Mouse (Mus musculus) heart, embryonic 11.5 days (tissue): Measurements from ENCODE around the gene She. TPM values are rescaled to one million over a fixed set of nuclear protein-coding genes. Genes with fewer than 3 reads are reported as not detected.

Experiments
- ATAC-seq: fragments of 200-750 bp; cut with Nextera tagmentation; replicated peaks from 2 replicates; pipeline ENCODE4 v1.8.0; 2017; ENCODE audit warnings: moderate library complexity; ENCODE audit not compliant: insufficient number of reproducible peaks, low FRiP score, low TSS enrichment
- H3K27ac ChIP-seq: fragments of 300-500 bp; sonication (generic); 2 replicates; pipeline ENCODE4 v1.5.1; 2014; ENCODE audit warnings: mild to moderate bottlenecking, low read depth, low read length
- H3K27me3 ChIP-seq: fragments of 300-500 bp; sonication (generic); 2 replicates; pipeline ENCODE4 v1.6.1; 2014; ENCODE audit warnings: mild to moderate bottlenecking, low read length, mixed read lengths; ENCODE audit not compliant: control insufficient read depth, insufficient read depth
- H3K36me3 ChIP-seq: fragments of 300-500 bp; sonication (generic); 2 replicates; pipeline ENCODE4 v1.6.1; 2014; ENCODE audit warnings: mild to moderate bottlenecking, low read length, moderate library complexity, mixed read lengths; ENCODE audit not compliant: control insufficient read depth, insufficient read depth
- H3K4me1 ChIP-seq: fragments of 300-500 bp; sonication (generic); 2 replicates; pipeline ENCODE4 v1.6.1; 2014; ENCODE audit warnings: low read length; ENCODE audit not compliant: control insufficient read depth, insufficient read depth
- H3K4me2 ChIP-seq: fragments of 300-500 bp; sonication (generic); 2 replicates; pipeline ENCODE4 v1.6.1; 2014; ENCODE audit warnings: mild to moderate bottlenecking, moderate library complexity
- H3K4me3 ChIP-seq: fragments of 300-500 bp; sonication (generic); 2 replicates; pipeline ENCODE4 v1.5.1; 2014; ENCODE audit warnings: low read depth, low read length
- H3K9ac ChIP-seq: fragments of 300-500 bp; sonication (generic); 2 replicates; pipeline ENCODE4 v1.6.1; 2014; ENCODE audit warnings: mild to moderate bottlenecking, low read depth, low read length, moderate library complexity
- H3K9me3 ChIP-seq: fragments of 300-500 bp; sonication (generic); replicated peaks from 2 replicates; pipeline ENCODE4 v1.6.1; 2016; ENCODE audit warnings: low read length; ENCODE audit not compliant: control insufficient read depth
- WGBS: fragments of 180-500 bp; shearing (Covaris S2); extraction: QIAGEN DNeasy Blood & Tissue Kit; methylation state at CpG from one replicate; pipeline ENCODE4 v1.1.7; 2014; ENCODE audit not compliant: insufficient replicate concordance; 5-methylcytosine and 5-hydroxymethylcytosine counted together
- polyA plus RNA-seq: library from polyadenylated mRNA; unstranded; fragments of >200 nt; fragmentation: Nextera tagmentation; extraction: Ambion mirVana; gene quantifications from 2 replicates; pipeline ENCODE4 v1.2.1, GENCODE M21; 2014

She gene
- polyA plus RNA-seq, 1 experiment from 2014 or later, result 6.9 TPM

GRCm38 (mm10) chr3:89899511-89899908 is 68.3 kb downstream of the She start:
- Histone ChIP-seq H3K4me1 (peaks cover 13% of the 10 kb centered on the region), H3K36me3 (no peaks in the 10 kb centered on the region), H3K27me3 (peaks cover 14% of the 10 kb centered on the region; the same call in 1 of the 2 replicates), H3K9me3 (no peaks in the 10 kb centered on the region), H3K27ac (no peak overlapping the region), H3K9ac (no peak overlapping the region), H3K4me2 (no peak overlapping the region), H3K4me3 (no peak overlapping the region)
- ATAC-seq, result no peak
- WGBS, result 42% methylated on average over 8 of the region's 8 CpGs

DNA sequence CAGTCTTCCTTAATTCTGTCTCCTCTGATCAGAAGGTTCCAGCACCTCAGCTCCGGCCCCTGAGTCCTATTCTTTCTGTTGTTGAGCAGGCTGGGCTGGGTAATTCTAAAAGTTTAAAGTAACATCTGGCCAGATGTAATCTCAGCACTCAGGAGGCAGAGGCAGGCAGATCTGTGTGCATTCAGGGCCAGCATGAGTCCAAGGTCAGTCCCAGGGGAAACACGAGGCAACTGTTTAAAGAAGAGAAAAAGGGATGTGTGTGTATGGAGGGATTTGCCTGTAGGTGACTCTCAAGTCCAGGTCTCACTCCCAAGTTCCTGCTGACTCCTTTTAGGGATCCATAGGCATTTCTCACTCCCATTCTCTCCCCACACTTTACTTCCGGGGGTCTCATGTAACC is 76.7 kb downstream of the She start:
- ATAC-seq, result no peak
- no peak overlapping the region for H3K9ac ChIP-seq
- no peak overlapping the region for H3K27ac ChIP-seq
- peaks cover 4% of the 10 kb centered on the region; the same call in 1 of the 2 replicates for H3K4me1 ChIP-seq
- H3K27me3 ChIP-seq, result peaks cover 22% of the 10 kb centered on the region
- H3K36me3 ChIP-seq, result no peaks in the 10 kb centered on the region
- WGBS, result 85% methylated on average over 3 of the region's 3 CpGs
- no peak overlapping the region for H3K4me3 ChIP-seq
- H3K4me2 ChIP-seq, result no peak overlapping the region
- no peaks in the 10 kb centered on the region for H3K9me3 ChIP-seq

Other genes starting within 250 kb of the She start
- gene Adar, start 116.3 kb upstream of the She start, polyA plus RNA-seq, result 6.6 and 10.9 TPM in 2 replicates
- 0.24 and 0.27 TPM in 2 replicates for gene Chrnb2, start 66.7 kb upstream of the She start, polyA plus RNA-seq
- 14.4 TPM in 2 replicates for gene Ube2q1, start 57.8 kb upstream of the She start, polyA plus RNA-seq
- gene Il6ra, start 81.8 kb downstream of the She start, polyA plus RNA-seq, result 0.08 and 0.23 TPM in 2 replicates
- 11.2 and 13.8 TPM in 2 replicates for gene Atp8b2, start 132.1 kb downstream of the She start, polyA plus RNA-seq
- gene Hax1, start 167.4 kb downstream of the She start, polyA plus RNA-seq, result 91.0 and 101 TPM in 2 replicates
- 158 and 165 TPM in 2 replicates for gene 4933434E20Rik, start 220.3 kb downstream of the She start, polyA plus RNA-seq
- gene Ubap2l, start 221.3 kb downstream of the She start, polyA plus RNA-seq, result 186 and 195 TPM in 2 replicates
- gene Tpm3, start 241.3 kb downstream of the She start, polyA plus RNA-seq, result 352 and 354 TPM in 2 replicates